Mouse (Mus musculus): Measurements from ENCODE around the gene Atpaf1. TPM values are rescaled to one million over a fixed set of nuclear protein-coding genes. Genes with fewer than 3 reads are reported as not detected.

Atpaf1 gene
- total and polyA plus RNA-seq, 3 experiments: 58.4 to 98.1 (median 83.1) TPM

DNA sequence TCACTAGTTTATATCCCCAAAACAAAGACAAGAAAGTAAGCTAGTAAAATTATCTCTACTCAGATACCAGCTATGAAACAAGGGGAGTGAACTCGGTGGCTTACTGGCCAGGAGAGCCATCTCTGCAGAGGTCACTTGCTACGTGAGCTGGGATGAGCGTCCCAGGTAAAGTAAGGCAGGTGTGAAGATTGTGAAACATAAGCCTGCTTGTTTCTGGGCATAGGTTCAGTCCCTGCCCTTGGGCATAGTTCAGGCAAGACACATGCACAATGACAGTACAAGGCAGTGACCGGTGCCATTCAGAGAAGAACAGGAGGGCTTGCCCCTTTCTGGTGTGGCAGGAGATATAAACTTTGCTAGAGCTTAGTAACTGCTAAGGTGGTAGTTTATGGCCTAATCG lies 31.0 kb downstream of the Atpaf1 start:
- H3K9ac ChIP-seq (ENCODE audit: low read depth, low read length): no peak overlapping the region
- DNase-seq: no peak
- TF ChIP-seq CTCF (IDR thresholded peaks at IDR 0.05) (no peak), EP300 (IDR thresholded peaks at IDR 0.05; ENCODE audit: insufficient read depth, low read depth, low read length) (no peak), POLR2A (IDR thresholded peaks at IDR 0.05; ENCODE audit: insufficient read depth, low read depth, low read length) (no peak)
- no peaks in the 10 kb centered on the region for H3K4me1 ChIP-seq (ENCODE audit: control insufficient read depth, insufficient read depth, low read length)
- H3K36me3 ChIP-seq (ENCODE audit: control insufficient read depth, insufficient read depth, low read length): no peaks in the 10 kb centered on the region
- H3K27me3 ChIP-seq (ENCODE audit: control insufficient read depth, insufficient read depth, low read length): no peaks in the 10 kb centered on the region
- H3K79me2 ChIP-seq (replicated peaks; ENCODE audit: control insufficient read depth, insufficient read depth, low read length): no peaks in the 10 kb centered on the region
- no peak overlapping the region for H3K4me3 ChIP-seq
- WGBS: 89% methylated on average over 5 of the region's 5 CpGs
- H3K27ac ChIP-seq: no peak overlapping the region
- intact Hi-C loops (cut with DNase I): no loop called here

DNA sequence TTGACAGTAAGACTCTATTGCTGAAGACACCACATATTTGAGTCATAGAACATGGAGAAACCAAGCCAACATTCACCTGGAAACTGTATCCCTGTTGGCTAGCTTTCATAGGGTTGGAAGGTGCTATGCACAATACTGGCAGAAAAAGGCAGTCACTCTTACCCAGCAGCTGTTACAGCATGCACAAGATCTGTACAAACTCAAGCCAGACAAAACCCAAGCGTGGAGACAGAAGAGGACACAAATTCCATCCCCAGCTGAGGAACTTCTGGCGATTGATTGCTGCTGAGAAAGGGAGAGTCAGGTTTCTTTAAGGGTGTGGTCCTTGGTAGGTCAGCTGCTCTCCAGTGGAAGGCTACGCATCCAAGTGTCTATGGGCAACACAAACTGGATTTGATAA lies 35.6 kb downstream of the Atpaf1 start:
- Histone ChIP-seq H3K27ac (no peak overlapping the region), H3K4me1 (ENCODE audit: control insufficient read depth, insufficient read depth, low read length) (peaks cover 11% of the 10 kb centered on the region), H3K36me3 (ENCODE audit: control insufficient read depth, insufficient read depth, low read length) (no peaks in the 10 kb centered on the region), H3K4me3 (no peak overlapping the region), H3K9ac (ENCODE audit: low read depth, low read length) (no peak overlapping the region), H3K79me2 (replicated peaks; ENCODE audit: control insufficient read depth, insufficient read depth, low read length) (no peaks in the 10 kb centered on the region), H3K27me3 (ENCODE audit: control insufficient read depth, insufficient read depth, low read length) (no peaks in the 10 kb centered on the region)
- intact Hi-C loops (cut with DNase I): no loop called here
- DNase-seq: no peak
- 70% methylated on average over 3 of the region's 3 CpGs for WGBS
- no peak for TF ChIP-seq POLR2A (IDR thresholded peaks at IDR 0.05; ENCODE audit: insufficient read depth, low read depth, low read length)
- no peak for TF ChIP-seq CTCF (IDR thresholded peaks at IDR 0.05)
- TF ChIP-seq EP300 (IDR thresholded peaks at IDR 0.05; ENCODE audit: insufficient read depth, low read depth, low read length): no peak

DNA sequence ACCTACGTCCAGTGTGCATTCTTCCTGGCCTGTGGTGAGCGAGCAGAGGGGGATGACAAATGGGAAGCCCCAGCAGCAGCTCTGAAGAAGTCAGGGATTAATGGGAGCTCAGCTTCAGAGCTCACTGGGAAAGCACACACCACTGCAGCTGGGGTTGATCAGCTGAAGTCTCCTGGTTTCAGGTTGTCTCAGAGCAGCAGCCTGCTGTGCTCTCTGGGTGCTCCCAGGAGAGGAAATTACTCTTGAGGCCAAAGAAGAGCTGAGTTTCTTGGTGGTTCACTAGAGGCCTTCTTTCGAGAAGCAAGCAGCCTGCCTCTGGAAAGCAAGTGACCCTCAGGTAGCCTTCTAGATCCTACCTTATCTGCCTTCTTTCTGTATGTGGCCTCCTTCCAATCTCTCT lies 36.3 kb downstream of the Atpaf1 start:
- Histone ChIP-seq H3K27ac (no peak overlapping the region), H3K4me3 (no peak overlapping the region), H3K9ac (ENCODE audit: low read depth, low read length) (no peak overlapping the region), H3K79me2 (replicated peaks; ENCODE audit: control insufficient read depth, insufficient read depth, low read length) (no peaks in the 10 kb centered on the region), H3K36me3 (ENCODE audit: control insufficient read depth, insufficient read depth, low read length) (no peaks in the 10 kb centered on the region), H3K27me3 (ENCODE audit: control insufficient read depth, insufficient read depth, low read length) (no peaks in the 10 kb centered on the region), H3K4me1 (ENCODE audit: control insufficient read depth, insufficient read depth, low read length) (peaks cover 11% of the 10 kb centered on the region)
- WGBS: 82% methylated on average over 3 of the region's 3 CpGs
- TF ChIP-seq POLR2A (IDR thresholded peaks at IDR 0.05; ENCODE audit: insufficient read depth, low read depth, low read length) (no peak), EP300 (IDR thresholded peaks at IDR 0.05; ENCODE audit: insufficient read depth, low read depth, low read length) (no peak), CTCF (IDR thresholded peaks at IDR 0.05) (no peak)
- no peak for DNase-seq
- intact Hi-C loops (cut with DNase I): no loop called here

DNA sequence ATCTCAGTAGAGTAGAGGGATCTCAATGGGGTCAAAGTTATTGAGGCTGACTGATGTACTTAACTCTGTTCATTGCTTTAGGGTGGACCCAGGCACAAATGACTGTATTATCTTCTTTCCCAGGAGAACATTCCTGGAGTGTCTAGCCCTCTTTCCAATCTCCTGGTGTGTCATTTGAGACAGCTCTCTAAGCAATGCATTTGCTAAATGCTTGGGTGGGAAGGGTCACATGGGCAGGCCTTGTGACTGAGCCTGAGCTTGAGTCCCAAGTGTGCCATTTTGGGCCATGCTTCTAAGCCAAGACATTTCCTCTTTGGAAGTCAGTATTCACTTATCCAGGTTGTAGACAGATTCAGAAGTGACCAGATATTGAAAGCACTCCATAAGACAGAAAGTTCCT lies 36.8 kb downstream of the Atpaf1 start:
- intact Hi-C loops (cut with DNase I): no loop called here
- no peak overlapping the region for H3K9ac ChIP-seq (ENCODE audit: low read depth, low read length)
- H3K27ac ChIP-seq: no peak overlapping the region
- no peaks in the 10 kb centered on the region for H3K79me2 ChIP-seq (replicated peaks; ENCODE audit: control insufficient read depth, insufficient read depth, low read length)
- TF ChIP-seq EP300 (IDR thresholded peaks at IDR 0.05; ENCODE audit: insufficient read depth, low read depth, low read length) (no peak), POLR2A (IDR thresholded peaks at IDR 0.05; ENCODE audit: insufficient read depth, low read depth, low read length) (no peak), CTCF (IDR thresholded peaks at IDR 0.05) (no peak)
- no peaks in the 10 kb centered on the region for H3K36me3 ChIP-seq (ENCODE audit: control insufficient read depth, insufficient read depth, low read length)
- H3K4me3 ChIP-seq: no peak overlapping the region
- no peaks in the 10 kb centered on the region for H3K27me3 ChIP-seq (ENCODE audit: control insufficient read depth, insufficient read depth, low read length)
- DNase-seq: no peak
- H3K4me1 ChIP-seq (ENCODE audit: control insufficient read depth, insufficient read depth, low read length): peaks cover 11% of the 10 kb centered on the region

DNA sequence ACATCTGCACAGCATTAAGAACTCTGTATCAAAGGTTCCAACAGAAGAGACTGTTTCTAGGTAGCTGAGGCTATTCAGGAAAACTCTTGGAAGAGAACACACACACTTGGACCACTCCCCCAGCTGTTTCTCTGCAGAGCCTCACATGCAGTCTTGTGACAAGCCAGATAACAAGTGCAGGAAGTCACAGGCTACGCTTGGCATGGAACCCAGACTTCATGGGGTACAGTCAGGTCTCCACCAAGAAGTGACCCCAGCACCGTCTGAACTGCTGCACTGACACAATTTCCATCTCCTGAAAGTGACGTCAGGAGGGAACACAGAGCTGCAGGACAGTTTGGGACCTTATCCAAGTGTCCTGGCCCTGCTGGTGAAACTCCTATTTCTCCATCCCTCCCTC lies 37.3 kb downstream of the Atpaf1 start:
- Histone ChIP-seq H3K9ac (ENCODE audit: low read depth, low read length) (no peak overlapping the region), H3K27me3 (ENCODE audit: control insufficient read depth, insufficient read depth, low read length) (no peaks in the 10 kb centered on the region), H3K27ac (no peak overlapping the region), H3K4me3 (no peak overlapping the region), H3K79me2 (replicated peaks; ENCODE audit: control insufficient read depth, insufficient read depth, low read length) (no peaks in the 10 kb centered on the region), H3K36me3 (ENCODE audit: control insufficient read depth, insufficient read depth, low read length) (no peaks in the 10 kb centered on the region), H3K4me1 (ENCODE audit: control insufficient read depth, insufficient read depth, low read length) (peaks cover 11% of the 10 kb centered on the region)
- WGBS: 13% methylated on average over 3 of the region's 3 CpGs
- intact Hi-C loops (cut with DNase I): no loop called here
- TF ChIP-seq POLR2A (IDR thresholded peaks at IDR 0.05; ENCODE audit: insufficient read depth, low read depth, low read length): no peak
- TF ChIP-seq CTCF (IDR thresholded peaks at IDR 0.05): no peak
- TF ChIP-seq EP300 (IDR thresholded peaks at IDR 0.05; ENCODE audit: insufficient read depth, low read depth, low read length): peak; percentile 53; the same call in 1 of the 2 replicates
- DNase-seq: peak; percentile 41 to 59

DNA sequence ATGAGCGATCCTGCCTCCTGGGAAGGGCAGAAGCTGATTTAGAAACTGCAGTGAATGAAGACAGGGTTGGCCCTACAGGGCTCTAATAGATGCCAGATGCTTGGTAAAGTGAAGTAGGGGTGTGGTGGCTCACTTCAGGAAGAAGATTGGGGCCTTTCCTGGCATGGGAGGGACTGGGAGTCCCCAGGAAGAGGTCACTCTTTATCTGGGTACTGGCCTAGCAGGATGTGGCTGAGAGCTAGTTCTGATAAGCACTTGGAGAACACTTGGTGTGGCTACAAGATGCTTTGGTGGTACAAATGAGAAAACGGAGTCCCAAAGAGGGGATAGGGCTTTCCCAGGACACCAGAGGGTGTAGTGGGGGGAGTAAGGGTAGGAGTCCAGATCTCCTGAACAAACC lies 39.6 kb downstream of the Atpaf1 start:
- TF ChIP-seq POLR2A (IDR thresholded peaks at IDR 0.05; ENCODE audit: insufficient read depth, low read depth, low read length) (no peak), EP300 (IDR thresholded peaks at IDR 0.05; ENCODE audit: insufficient read depth, low read depth, low read length) (no peak), CTCF (IDR thresholded peaks at IDR 0.05) (no peak)
- whole genome bisulfite sequencing: 36% methylated on average over 2 of the region's 2 CpGs
- no peaks in the 10 kb centered on the region for H3K27me3 ChIP-seq (ENCODE audit: control insufficient read depth, insufficient read depth, low read length)
- DNase-seq: no peak
- no peaks in the 10 kb centered on the region for H3K36me3 ChIP-seq (ENCODE audit: control insufficient read depth, insufficient read depth, low read length)
- H3K27ac ChIP-seq: no peak overlapping the region
- H3K9ac ChIP-seq (ENCODE audit: low read depth, low read length): no peak overlapping the region
- intact Hi-C loops (cut with DNase I): no loop called here
- peaks cover 14% of the 10 kb centered on the region for H3K4me1 ChIP-seq (ENCODE audit: control insufficient read depth, insufficient read depth, low read length)
- no peaks in the 10 kb centered on the region for H3K79me2 ChIP-seq (replicated peaks; ENCODE audit: control insufficient read depth, insufficient read depth, low read length)
- no peak overlapping the region for H3K4me3 ChIP-seq
